Mouse (Mus musculus) liver, embryonic 12.5 days (tissue): ENCODE measurements around the gene Lrch1. TPM values are rescaled to one million over a fixed set of nuclear protein-coding genes. Genes with fewer than 3 reads are reported as not detected.

ENCODE experiments used
- ATAC-seq: fragments of 200-750 bp; cut with Nextera tagmentation; 2 replicates; pipeline ENCODE4 v1.8.0; 2017; ENCODE audit warnings: moderate number of reproducible peaks, mild to moderate bottlenecking, moderate library complexity
- H3K27ac ChIP-seq: fragments of 300-500 bp; sonication (generic); 2 replicates; pipeline ENCODE4 v1.5.1; 2016; ENCODE audit warnings: mild to moderate bottlenecking
- H3K27me3 ChIP-seq: fragments of 300-500 bp; sonication (generic); replicated peaks from 2 replicates; pipeline ENCODE4 v1.6.1; 2016; ENCODE audit warnings: mild to moderate bottlenecking, moderate library complexity
- H3K36me3 ChIP-seq: fragments of 300-500 bp; sonication (generic); 2 replicates; pipeline ENCODE4 v1.6.1; 2016; ENCODE audit warnings: mild to moderate bottlenecking, moderate library complexity
- H3K4me1 ChIP-seq: fragments of 300-500 bp; sonication (generic); 2 replicates; pipeline ENCODE4 v1.6.1; 2016
- H3K4me2 ChIP-seq: fragments of 300-500 bp; sonication (generic); 2 replicates; pipeline ENCODE4 v1.6.1; 2016; ENCODE audit warnings: mild to moderate bottlenecking, moderate library complexity
- H3K4me3 ChIP-seq: fragments of 300-500 bp; sonication (generic); 2 replicates; pipeline ENCODE4 v1.5.1; 2016; ENCODE audit warnings: mild to moderate bottlenecking, moderate library complexity
- H3K9ac ChIP-seq: fragments of 300-500 bp; sonication (generic); 2 replicates; pipeline ENCODE4 v1.6.1; 2016; ENCODE audit warnings: mild to moderate bottlenecking, moderate library complexity
- H3K9me3 ChIP-seq: fragments of 300-500 bp; sonication (generic); replicated peaks from 2 replicates; pipeline ENCODE4 v1.6.1; 2016; ENCODE audit warnings: mild to moderate bottlenecking, moderate library complexity
- WGBS: fragments of 180-500 bp; shearing (Covaris S2); methylation state at CpG from one replicate; pipeline ENCODE4 v1.1.7; 2016; ENCODE audit not compliant: insufficient replicate concordance; 5-methylcytosine and 5-hydroxymethylcytosine counted together
- polyA plus RNA-seq: library from polyadenylated mRNA; unstranded; fragments of >200 nt; fragmentation: Nextera tagmentation; extraction: Ambion mirVana; gene quantifications from 2 replicates; pipeline ENCODE4 v1.2.1, GENCODE M21; 2016

Gene Lrch1
- polyA plus RNA-seq, 1 experiment from 2014 or later = 6.5 TPM

DNA sequence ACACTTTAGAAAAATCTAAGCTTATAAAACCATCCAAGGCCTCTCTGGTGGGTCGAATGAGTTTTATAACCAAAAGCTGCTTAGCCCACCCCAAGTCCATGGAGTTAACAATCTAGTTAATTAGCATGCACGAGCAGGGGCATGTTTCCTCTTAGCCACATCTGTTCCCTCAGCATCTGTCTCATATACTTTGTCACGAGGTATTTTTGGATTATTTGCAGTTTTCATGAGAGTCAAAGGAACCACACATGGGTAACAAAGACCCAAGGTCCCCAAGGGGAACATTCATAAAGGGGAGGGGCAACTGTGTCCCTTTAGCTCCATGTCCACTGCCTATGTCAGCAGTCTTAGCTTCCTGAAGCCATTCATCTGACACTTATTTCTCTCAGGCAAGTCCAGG lies 106.9 kb downstream of the Lrch1 start:
- ATAC-seq = no peak
- Histone ChIP-seq H3K9me3 (no peaks in the 10 kb centered on the region), H3K27me3 (no peaks in the 10 kb centered on the region), H3K4me3 (no peak overlapping the region), H3K4me1 (peaks cover 8% of the 10 kb centered on the region; the same call in 1 of the 2 replicates), H3K9ac (no peak overlapping the region), H3K36me3 (no peaks in the 10 kb centered on the region), H3K27ac (no peak overlapping the region), H3K4me2 (no peak overlapping the region)
- 62% methylated on average over 3 of the region's 3 CpGs for WGBS

DNA sequence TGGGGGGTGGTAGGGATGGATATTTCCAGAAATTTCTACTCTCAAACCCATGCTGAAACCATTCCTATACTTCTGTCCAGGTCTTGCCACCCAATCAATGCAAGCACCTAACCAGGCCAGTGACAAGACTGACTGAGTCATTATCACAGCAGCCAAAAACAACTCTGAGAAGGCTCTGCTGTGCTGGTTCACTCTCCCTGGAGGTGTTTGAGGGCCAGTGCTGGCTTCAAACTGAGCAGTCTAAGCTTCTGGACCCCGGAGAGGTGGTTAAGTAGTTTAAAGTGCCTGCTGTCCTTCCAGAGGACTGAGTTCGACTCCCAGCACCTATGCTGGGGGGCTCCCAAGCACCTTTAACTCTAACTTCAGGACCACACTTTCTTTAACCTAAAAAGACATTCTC lies 107.3 kb downstream of the Lrch1 start:
- ATAC-seq = no peak
- WGBS = 80% methylated on average over 2 of the region's 2 CpGs
- Histone ChIP-seq H3K4me2 (no peak overlapping the region), H3K36me3 (no peaks in the 10 kb centered on the region), H3K4me3 (no peak overlapping the region), H3K9me3 (no peaks in the 10 kb centered on the region), H3K9ac (no peak overlapping the region), H3K27me3 (no peaks in the 10 kb centered on the region), H3K4me1 (peaks cover 11% of the 10 kb centered on the region), H3K27ac (no peak overlapping the region)

DNA sequence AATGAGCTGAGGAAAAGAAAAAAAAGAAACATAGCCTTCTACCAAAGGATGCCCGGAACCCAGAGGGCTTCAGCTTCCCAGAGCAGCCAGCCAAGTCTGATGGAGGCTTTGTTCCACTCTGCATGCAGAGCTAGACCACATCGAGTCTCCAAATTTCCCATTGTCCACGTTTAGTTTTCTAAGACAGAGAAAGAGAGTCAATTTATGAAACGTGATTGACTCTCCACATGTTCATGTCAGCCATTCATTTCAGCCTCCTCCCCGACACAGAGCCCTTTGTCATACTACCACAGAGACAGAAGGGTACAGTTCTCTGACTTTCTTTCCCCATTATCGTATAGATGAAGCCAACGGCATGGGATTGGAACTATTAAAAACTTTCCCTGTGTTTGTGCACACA lies 108.9 kb downstream of the Lrch1 start:
- H3K9me3 ChIP-seq = no peaks in the 10 kb centered on the region
- H3K4me2 ChIP-seq = no peak overlapping the region
- peaks cover 18% of the 10 kb centered on the region for H3K4me1 ChIP-seq
- no peaks in the 10 kb centered on the region for H3K27me3 ChIP-seq
- H3K9ac ChIP-seq = no peak overlapping the region
- no peak overlapping the region for H3K4me3 ChIP-seq
- WGBS = 75% methylated on average over 7 of the region's 7 CpGs
- H3K27ac ChIP-seq = no peak overlapping the region
- ATAC-seq = no peak
- H3K36me3 ChIP-seq = no peaks in the 10 kb centered on the region

DNA sequence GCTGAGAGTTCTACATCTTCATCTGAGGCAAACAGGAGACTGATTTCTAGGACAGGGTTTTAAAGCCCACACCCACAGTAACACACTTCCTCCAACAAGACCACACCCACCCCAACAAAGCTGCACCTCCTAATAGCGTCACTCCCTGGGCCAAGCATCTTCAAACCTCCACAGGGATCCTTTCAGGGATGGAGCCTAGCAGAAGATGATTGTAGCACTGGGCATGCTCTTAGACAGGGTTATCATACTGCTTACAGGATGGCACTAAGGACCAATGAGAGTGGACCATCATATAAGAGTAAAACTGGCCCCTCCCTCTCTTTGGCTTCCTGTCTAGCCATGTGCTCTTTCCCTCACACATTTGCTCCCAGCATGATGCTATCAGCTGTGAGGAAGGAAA lies 112.7 kb downstream of the Lrch1 start:
- no peak overlapping the region for H3K9ac ChIP-seq
- no peaks in the 10 kb centered on the region for H3K9me3 ChIP-seq
- H3K4me2 ChIP-seq = no peak overlapping the region
- 26% methylated on average over 1 of the region's 1 CpGs for WGBS
- ATAC-seq = peak; percentile 70
- H3K4me1 ChIP-seq = peaks cover 10% of the 10 kb centered on the region
- H3K4me3 ChIP-seq = no peak overlapping the region
- H3K36me3 ChIP-seq = no peaks in the 10 kb centered on the region; the same call in 1 of the 2 replicates
- no peaks in the 10 kb centered on the region for H3K27me3 ChIP-seq
- H3K27ac ChIP-seq = no peak overlapping the region

DNA sequence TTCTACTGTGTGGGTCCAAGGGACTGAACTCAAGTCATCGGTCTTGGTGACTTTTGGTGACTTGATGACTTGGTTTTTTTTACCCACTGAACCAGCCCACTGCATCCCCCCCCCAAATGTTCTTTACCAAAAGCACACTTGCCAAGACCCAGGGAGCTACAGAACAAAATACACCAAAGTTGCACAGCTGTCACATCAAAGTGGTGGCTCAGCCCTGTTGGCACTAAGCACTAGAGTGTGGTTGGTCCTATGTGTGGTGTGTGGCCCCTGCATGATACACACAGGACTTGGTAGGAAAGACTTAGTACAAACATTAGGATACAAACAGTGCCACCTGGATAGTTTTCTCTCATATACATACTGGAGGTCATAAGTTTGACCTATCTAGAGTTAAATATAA lies 113.5 kb downstream of the Lrch1 start:
- Histone ChIP-seq H3K4me2 (no peak overlapping the region), H3K4me1 (peaks cover 10% of the 10 kb centered on the region), H3K27ac (no peak overlapping the region), H3K27me3 (no peaks in the 10 kb centered on the region), H3K9me3 (no peaks in the 10 kb centered on the region), H3K36me3 (no peaks in the 10 kb centered on the region; the same call in 1 of the 2 replicates), H3K9ac (no peak overlapping the region), H3K4me3 (no peak overlapping the region)
- ATAC-seq = no peak
- 93% methylated on average over 1 of the region's 1 CpGs for WGBS

- no peaks in the 10 kb centered on the region for H3K27me3 ChIP-seq
- no peak overlapping the region for H3K4me3 ChIP-seq
- no peaks in the 10 kb centered on the region for H3K9me3 ChIP-seq
- H3K4me2 ChIP-seq = no peak overlapping the region
- H3K4me1 ChIP-seq = peaks cover 10% of the 10 kb centered on the region
- no peak overlapping the region for H3K27ac ChIP-seq
- ATAC-seq = no peak
- WGBS = 63% methylated on average over 5 of the region's 5 CpGs
- H3K36me3 ChIP-seq = no peaks in the 10 kb centered on the region; the same call in 1 of the 2 replicates
- no peak overlapping the region for H3K9ac ChIP-seq
These were observed 116.0 kb downstream of the Lrch1 start for GRCm38 (mm10) chr14:74831653-74832052.

GRCm38 (mm10) chr14:74831050-74831449 lies 116.6 kb downstream of the Lrch1 start:
- no peak for ATAC-seq
- Histone ChIP-seq H3K4me2 (no peak overlapping the region), H3K9me3 (no peaks in the 10 kb centered on the region), H3K9ac (no peak overlapping the region), H3K27ac (no peak overlapping the region), H3K27me3 (no peaks in the 10 kb centered on the region), H3K4me1 (peaks cover 10% of the 10 kb centered on the region), H3K36me3 (no peaks in the 10 kb centered on the region; the same call in 1 of the 2 replicates), H3K4me3 (no peak overlapping the region)
- 76% methylated on average over 5 of the region's 5 CpGs for WGBS

DNA sequence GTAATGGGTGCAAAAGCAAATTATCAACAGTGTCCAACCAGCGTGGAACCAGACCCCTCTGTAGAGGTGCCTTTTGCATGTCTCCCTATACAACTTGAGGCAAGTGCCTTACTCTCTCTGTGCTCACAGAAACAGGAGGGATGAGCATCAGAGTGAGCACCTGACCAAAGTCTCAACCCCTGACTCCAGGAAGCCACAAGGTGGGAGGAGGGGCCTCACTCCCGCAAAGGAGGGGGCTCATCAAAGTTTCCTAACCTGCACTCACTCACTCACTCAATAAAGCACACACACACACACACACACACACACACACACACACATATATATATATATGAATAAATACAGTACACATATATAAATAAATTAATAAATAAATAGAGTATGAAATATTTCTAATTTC lies 117.1 kb downstream of the Lrch1 start:
- no peaks in the 10 kb centered on the region; the same call in 1 of the 2 replicates for H3K36me3 ChIP-seq
- no peak for ATAC-seq
- H3K27ac ChIP-seq = no peak overlapping the region
- H3K9ac ChIP-seq = no peak overlapping the region
- H3K4me2 ChIP-seq = no peak overlapping the region
- WGBS = 72% methylated on average over 2 of the region's 2 CpGs
- H3K9me3 ChIP-seq = no peaks in the 10 kb centered on the region
- peaks cover 10% of the 10 kb centered on the region for H3K4me1 ChIP-seq
- H3K27me3 ChIP-seq = no peaks in the 10 kb centered on the region
- no peak overlapping the region for H3K4me3 ChIP-seq

- Histone ChIP-seq H3K27me3 (no peaks in the 10 kb centered on the region), H3K27ac (no peak overlapping the region), H3K9ac (no peak overlapping the region), H3K4me3 (no peak overlapping the region), H3K4me1 (peaks cover 15% of the 10 kb centered on the region), H3K36me3 (peaks cover 11% of the 10 kb centered on the region; the same call in 1 of the 2 replicates), H3K4me2 (no peak overlapping the region), H3K9me3 (no peaks in the 10 kb centered on the region)
- no peak for ATAC-seq
- 77% methylated on average over 7 of the region's 7 CpGs for WGBS
These were observed 124.7 kb downstream of the Lrch1 start for GRCm38 (mm10) chr14:74822757-74823680.

DNA sequence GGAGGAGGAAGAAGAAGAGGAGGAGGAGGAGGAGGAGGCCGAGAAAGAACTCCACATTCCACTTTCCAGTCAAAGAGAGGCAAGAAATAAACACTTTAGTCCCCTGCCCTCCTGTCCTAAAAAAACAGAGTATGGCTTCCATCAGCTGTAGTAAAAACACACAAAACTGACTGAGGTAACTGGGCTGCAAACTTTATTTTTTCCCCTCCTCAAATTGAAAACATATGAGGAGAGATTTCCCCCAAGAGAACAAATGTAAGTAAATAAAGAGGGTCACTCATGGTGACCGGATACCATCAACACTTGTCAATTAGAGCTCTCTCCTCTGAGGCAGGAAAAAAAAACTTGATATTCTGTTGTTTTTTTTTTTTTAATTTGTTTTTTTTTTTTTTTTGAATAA lies 125.6 kb downstream of the Lrch1 start:
- H3K27ac ChIP-seq = no peak overlapping the region
- H3K4me3 ChIP-seq = no peak overlapping the region
- H3K36me3 ChIP-seq = peaks cover 13% of the 10 kb centered on the region; the same call in 1 of the 2 replicates
- no peaks in the 10 kb centered on the region for H3K9me3 ChIP-seq
- no peak for ATAC-seq
- no peaks in the 10 kb centered on the region for H3K27me3 ChIP-seq
- peaks cover 15% of the 10 kb centered on the region for H3K4me1 ChIP-seq
- 67% methylated on average over 2 of the region's 2 CpGs for WGBS
- H3K4me2 ChIP-seq = no peak overlapping the region
- H3K9ac ChIP-seq = no peak overlapping the region

DNA sequence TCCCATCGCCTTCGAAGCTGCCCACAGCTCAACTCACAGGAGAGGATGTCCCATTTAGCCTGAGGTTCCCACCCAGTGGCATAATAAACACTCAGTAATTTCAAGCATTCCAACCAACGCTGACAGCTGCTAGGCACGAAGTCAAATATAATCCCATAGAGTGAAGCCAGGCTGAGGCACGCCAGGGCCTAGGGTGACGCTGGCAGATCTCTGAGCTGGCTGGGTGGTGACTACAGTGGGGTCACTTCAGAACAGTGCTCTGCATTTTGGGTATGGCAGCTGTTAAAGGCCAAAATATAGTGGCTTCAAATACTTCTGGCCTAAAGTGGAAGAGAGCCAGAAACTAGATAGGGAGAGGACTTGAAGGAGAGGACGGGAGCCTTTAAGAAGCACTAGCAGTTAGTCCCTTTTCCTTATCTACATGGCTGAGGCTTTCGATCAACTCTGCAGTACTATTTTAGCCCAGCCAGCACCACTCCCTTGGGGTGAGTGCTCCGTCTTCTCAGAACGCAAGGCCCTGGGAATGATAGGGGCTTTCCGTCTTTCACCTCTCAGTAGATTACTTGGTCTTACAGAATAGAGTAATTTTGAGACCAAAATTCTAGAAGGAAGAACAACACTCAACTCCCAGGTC lies 127.4 kb downstream of the Lrch1 start:
- WGBS = 49% methylated on average over 11 of the region's 11 CpGs
- H3K36me3 ChIP-seq = peaks cover 13% of the 10 kb centered on the region; the same call in 1 of the 2 replicates
- H3K4me3 ChIP-seq = no peak overlapping the region
- no peak overlapping the region; the same call in 1 of the 2 replicates for H3K9ac ChIP-seq
- ATAC-seq = peak; percentile 92
- H3K27ac ChIP-seq = peak overlapping the region; percentile 56
- H3K4me2 ChIP-seq = peak overlapping the region; percentile 31
- H3K9me3 ChIP-seq = no peaks in the 10 kb centered on the region
- no peaks in the 10 kb centered on the region for H3K27me3 ChIP-seq
- peaks cover 15% of the 10 kb centered on the region for H3K4me1 ChIP-seq

GRCm38 (mm10) chr14:74816705-74817104 lies 131.0 kb downstream of the Lrch1 start:
- Histone ChIP-seq H3K36me3 (peaks cover 17% of the 10 kb centered on the region), H3K4me1 (peaks cover 15% of the 10 kb centered on the region), H3K9ac (no peak overlapping the region), H3K9me3 (no peaks in the 10 kb centered on the region), H3K27ac (no peak overlapping the region), H3K27me3 (no peaks in the 10 kb centered on the region), H3K4me2 (no peak overlapping the region), H3K4me3 (no peak overlapping the region)
- no peak for ATAC-seq
- WGBS = 73% methylated on average over 6 of the region's 6 CpGs
